Mouse (Mus musculus): ENCODE data around the gene Prl4a1.
"Not testable (repeated sequence)": the region's sequence is repeated elsewhere in the genome, so short reads cannot be mapped to it uniquely, and the experiment has no call there.

Prl4a1 gene

DNA sequence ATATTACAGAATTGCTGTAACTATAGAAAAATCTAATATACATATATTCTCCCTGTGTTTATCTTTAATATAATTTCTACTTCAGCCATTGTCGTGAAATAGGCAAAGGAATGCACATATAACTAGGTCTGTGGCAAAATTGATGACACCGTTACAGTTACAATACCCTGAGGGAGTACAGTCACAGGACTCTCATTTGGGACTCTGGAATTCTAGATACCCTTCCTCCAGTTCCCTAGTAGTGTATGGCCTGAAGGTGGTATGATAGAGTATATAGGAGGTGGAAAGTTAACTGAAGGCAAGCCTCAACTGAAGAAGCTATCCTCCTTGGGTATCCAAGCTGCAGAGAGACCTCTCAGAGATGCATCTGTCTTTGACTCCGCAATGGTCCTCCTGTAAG lies at the start of gene Prl4a1:
Prl4a1 (plus strand) TSS at position 301 of the 400 bp plus-strand sequence.
- no peak for DNase-seq

GRCm38 (mm10) chr13:27972931-27973330 lies 43.1 kb upstream of the Prl4a1 start:
- no peak for DNase-seq

GRCm38 (mm10) chr13:27974281-27974680 lies 41.7 kb upstream of the Prl4a1 start:
- DNase-seq = not testable (repeated sequence)

DNA sequence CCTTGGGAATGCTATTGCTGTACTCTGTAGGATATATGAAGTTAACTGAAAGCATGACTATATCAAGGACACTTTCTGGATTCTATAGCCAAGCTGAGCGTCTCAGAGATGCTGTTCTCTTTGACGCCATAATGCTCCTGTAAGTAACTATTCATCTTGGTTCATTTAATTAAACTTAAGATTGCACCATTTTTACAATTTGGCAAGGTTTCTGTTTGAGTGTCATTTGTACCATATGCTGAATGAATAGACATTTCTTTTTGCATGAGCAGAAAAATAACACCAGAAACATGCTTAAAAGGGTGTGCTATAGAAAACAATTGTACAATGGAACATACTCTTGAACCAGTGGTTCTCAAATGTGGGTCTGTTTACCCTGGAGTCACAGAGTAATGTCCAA lies 38.4 kb upstream of the Prl4a1 start:
- no peak for DNase-seq

- DNase-seq = not testable (repeated sequence)
These were observed 19.5 kb upstream of the Prl4a1 start for GRCm38 (mm10) chr13:27996557-27996956.

DNA sequence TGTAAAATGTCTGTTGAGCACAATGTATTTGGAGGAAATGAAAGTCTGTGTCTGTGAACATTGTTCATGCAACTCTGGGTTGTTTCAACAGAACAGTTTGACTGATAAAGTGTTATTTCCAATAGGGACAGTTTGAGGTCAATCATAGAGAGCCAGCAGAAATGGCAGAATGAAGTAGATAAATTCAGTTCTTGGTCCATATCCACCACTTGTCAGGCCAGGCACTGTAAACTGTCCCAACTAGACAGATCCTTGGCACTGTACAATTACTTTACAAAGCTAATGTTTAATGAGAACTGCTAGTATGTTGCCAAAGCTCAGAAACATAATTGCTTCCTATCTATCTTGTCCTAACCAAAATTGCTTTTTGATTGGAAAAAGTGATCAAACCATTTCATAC lies 13.3 kb downstream of the Prl4a1 start:
- no peak for DNase-seq

- DNase-seq = no peak
These were observed 53.3 kb downstream of the Prl4a1 start for GRCm38 (mm10) chr13:28069315-28069714.
